Mouse (Mus musculus): ENCODE measurements at regions not wholly inside any gene's neighbourhood (a gene's known extent, or its start where the extent isn't known, plus 50 kb on each side); places are given as distances from the start of the nearest gene placed in this dataset.

DNA sequence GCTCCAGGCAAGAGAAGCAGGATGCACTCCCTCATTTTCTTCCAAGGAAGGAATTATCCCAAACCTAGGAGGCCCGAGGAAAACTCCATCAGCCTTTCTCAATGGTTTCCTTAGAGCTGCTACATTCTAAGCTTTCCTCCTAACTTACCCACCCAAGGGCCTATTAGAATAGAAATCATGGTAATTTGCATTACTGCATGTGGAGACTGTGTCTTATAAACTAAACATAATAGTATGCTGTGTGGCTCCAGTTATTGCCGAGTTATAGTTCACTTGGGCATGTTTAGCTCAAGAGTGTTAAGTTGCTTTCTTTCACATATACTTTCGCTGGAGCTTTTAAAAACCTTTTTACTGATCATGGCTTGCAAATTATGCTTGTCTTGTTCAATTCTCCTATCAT lies 191.5 kb downstream of the Inhba start:
- TF ChIP-seq POLR2A (IDR thresholded peaks at IDR 0.05; ENCODE audit: control insufficient read depth, extremely low read depth, insufficient read depth, low read length, poor library complexity) (no peak), CTCF (IDR thresholded peaks at IDR 0.05; ENCODE audit: borderline replicate concordance, control insufficient read depth, extremely low read depth, insufficient read depth, low read length, poor library complexity) (no peak)
- no peaks in the 10 kb centered on the region for H3K27me3 ChIP-seq (ENCODE audit: control insufficient read depth, insufficient read depth, low read length)
- H3K4me1 ChIP-seq (replicated peaks; ENCODE audit: control insufficient read depth, insufficient read depth, low read length), result no peaks in the 10 kb centered on the region
- no peak for DNase-seq
- no peak overlapping the region for H3K27ac ChIP-seq (ENCODE audit: control insufficient read depth, insufficient read depth, low read length)
- WGBS, result 93% methylated on average over 3 of the region's 3 CpGs
- H3K4me3 ChIP-seq (ENCODE audit: control insufficient read depth, insufficient read depth, low read length), result no peak overlapping the region
- no peaks in the 10 kb centered on the region for H3K36me3 ChIP-seq (ENCODE audit: control insufficient read depth, insufficient read depth, low read length)

DNA sequence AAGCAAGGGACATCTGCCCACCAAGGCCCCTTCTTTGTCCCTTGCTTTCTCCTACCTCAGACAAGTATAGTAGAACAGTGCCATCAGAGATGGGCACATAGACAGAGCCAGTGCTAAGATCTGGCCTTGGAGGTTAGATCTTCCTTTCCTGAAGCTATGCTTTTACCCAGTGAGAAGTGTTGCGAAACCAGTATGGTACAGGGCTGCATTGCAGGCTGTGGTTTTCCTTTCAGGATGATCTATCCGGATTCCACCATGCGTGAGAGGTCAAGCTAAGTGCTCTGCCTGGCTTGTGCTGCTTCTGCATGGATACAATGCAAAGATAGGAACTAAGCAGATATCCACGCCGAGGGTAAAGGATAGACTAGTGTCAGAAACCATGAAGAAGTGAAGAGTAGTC lies 192.4 kb downstream of the Inhba start:
- DNase-seq, result no peak
- H3K27ac ChIP-seq (ENCODE audit: control insufficient read depth, insufficient read depth, low read length), result no peak overlapping the region
- H3K4me1 ChIP-seq (replicated peaks; ENCODE audit: control insufficient read depth, insufficient read depth, low read length), result no peaks in the 10 kb centered on the region
- H3K4me3 ChIP-seq (ENCODE audit: control insufficient read depth, insufficient read depth, low read length), result no peak overlapping the region
- H3K36me3 ChIP-seq (ENCODE audit: control insufficient read depth, insufficient read depth, low read length), result no peaks in the 10 kb centered on the region
- TF ChIP-seq POLR2A (IDR thresholded peaks at IDR 0.05; ENCODE audit: control insufficient read depth, extremely low read depth, insufficient read depth, low read length, poor library complexity) (no peak), CTCF (IDR thresholded peaks at IDR 0.05; ENCODE audit: borderline replicate concordance, control insufficient read depth, extremely low read depth, insufficient read depth, low read length, poor library complexity) (no peak)
- 93% methylated on average over 5 of the region's 5 CpGs for WGBS
- H3K27me3 ChIP-seq (ENCODE audit: control insufficient read depth, insufficient read depth, low read length), result no peaks in the 10 kb centered on the region

DNA sequence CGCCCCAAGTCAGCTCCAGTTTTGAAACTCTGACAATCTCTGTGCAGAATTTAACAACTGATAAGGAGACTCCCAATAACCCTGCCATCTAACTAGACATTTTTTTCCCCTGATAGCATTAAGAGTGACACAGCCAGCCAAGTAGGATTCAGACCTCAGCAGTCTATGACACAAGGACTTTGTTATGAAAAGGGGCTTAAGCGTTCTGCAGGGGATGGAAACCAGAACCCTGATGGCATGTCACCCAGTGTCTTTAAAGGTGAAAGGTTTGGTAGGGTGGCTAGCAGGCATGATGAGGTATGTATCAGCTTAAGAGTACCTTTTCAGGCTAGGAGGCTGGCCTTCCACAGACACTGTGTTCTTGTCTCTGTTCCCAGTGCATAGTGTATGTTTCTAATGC lies 199.8 kb downstream of the Inhba start:
- 97% methylated on average over 2 of the region's 2 CpGs for WGBS
- H3K4me1 ChIP-seq (replicated peaks; ENCODE audit: control insufficient read depth, insufficient read depth, low read length), result no peaks in the 10 kb centered on the region
- no peak overlapping the region for H3K4me3 ChIP-seq (ENCODE audit: control insufficient read depth, insufficient read depth, low read length)
- TF ChIP-seq CTCF (IDR thresholded peaks at IDR 0.05; ENCODE audit: borderline replicate concordance, control insufficient read depth, extremely low read depth, insufficient read depth, low read length, poor library complexity) (no peak), POLR2A (IDR thresholded peaks at IDR 0.05; ENCODE audit: control insufficient read depth, extremely low read depth, insufficient read depth, low read length, poor library complexity) (no peak)
- H3K27ac ChIP-seq (ENCODE audit: control insufficient read depth, insufficient read depth, low read length), result no peak overlapping the region
- no peak for DNase-seq
- no peaks in the 10 kb centered on the region for H3K36me3 ChIP-seq (ENCODE audit: control insufficient read depth, insufficient read depth, low read length)
- H3K27me3 ChIP-seq (ENCODE audit: control insufficient read depth, insufficient read depth, low read length), result no peaks in the 10 kb centered on the region

DNA sequence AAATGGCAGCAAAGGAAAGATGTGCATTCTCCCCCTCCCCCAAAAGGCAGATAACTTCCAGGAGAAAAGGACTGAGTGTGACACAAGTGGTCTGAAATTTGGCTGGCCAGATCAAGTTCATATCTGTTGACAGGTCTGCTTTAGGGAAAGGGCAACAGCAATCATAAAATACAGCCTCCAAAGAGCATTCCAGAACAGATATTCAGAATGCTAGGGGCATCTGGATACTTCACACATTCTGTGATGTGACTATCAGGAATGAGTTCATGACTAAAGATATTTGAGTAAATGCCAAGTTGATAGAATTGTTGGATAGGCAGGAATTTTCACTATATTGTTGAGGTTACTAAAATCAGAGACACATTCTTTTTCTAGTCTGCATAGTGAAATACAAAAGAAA lies 208.2 kb downstream of the Inhba start:
- no peaks in the 10 kb centered on the region for H3K27me3 ChIP-seq (ENCODE audit: control insufficient read depth, insufficient read depth, low read length)
- H3K4me3 ChIP-seq (ENCODE audit: control insufficient read depth, insufficient read depth, low read length), result no peak overlapping the region
- no peak for TF ChIP-seq POLR2A (IDR thresholded peaks at IDR 0.05; ENCODE audit: control insufficient read depth, extremely low read depth, insufficient read depth, low read length, poor library complexity)
- TF ChIP-seq CTCF (IDR thresholded peaks at IDR 0.05; ENCODE audit: borderline replicate concordance, control insufficient read depth, extremely low read depth, insufficient read depth, low read length, poor library complexity), result no peak
- no peak for DNase-seq
- no peaks in the 10 kb centered on the region for H3K4me1 ChIP-seq (replicated peaks; ENCODE audit: control insufficient read depth, insufficient read depth, low read length)
- no peaks in the 10 kb centered on the region for H3K36me3 ChIP-seq (ENCODE audit: control insufficient read depth, insufficient read depth, low read length)
- H3K27ac ChIP-seq (ENCODE audit: control insufficient read depth, insufficient read depth, low read length), result no peak overlapping the region

DNA sequence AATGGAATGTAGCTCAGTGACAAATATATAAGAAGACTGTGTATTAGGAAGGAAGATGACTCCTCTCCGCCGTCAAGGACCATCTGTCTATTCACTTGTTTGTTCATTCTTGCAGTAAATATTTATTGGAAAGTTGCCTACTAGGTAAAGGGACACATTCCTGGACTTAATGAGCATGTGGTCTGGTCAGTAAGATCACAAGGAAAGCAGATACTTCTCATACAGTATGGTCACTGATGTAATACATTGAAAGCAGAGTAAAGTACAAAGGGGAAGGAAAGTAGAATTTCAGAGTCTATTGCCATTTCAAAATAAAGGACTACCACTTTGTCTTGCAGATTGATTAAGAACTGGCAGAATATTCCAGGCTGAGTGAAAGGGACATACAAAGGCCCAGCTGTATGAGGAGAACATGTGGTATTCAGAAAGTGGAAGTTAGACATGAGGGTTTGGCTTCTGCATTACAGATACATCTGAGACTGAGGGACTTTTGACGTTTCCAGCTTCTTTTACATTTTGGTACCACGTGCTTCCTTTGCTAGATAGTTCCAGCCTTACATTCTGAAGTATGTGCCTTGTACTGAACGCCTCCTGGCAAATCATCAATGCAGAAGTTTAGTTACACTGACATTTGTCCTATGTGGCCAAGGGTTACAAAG lies 211.4 kb downstream of the Inhba start:
- H3K4me1 ChIP-seq (replicated peaks; ENCODE audit: control insufficient read depth, insufficient read depth, low read length), result no peaks in the 10 kb centered on the region
- no peak overlapping the region for H3K4me3 ChIP-seq (ENCODE audit: control insufficient read depth, insufficient read depth, low read length)
- TF ChIP-seq CTCF (IDR thresholded peaks at IDR 0.05; ENCODE audit: borderline replicate concordance, control insufficient read depth, extremely low read depth, insufficient read depth, low read length, poor library complexity) (no peak), POLR2A (IDR thresholded peaks at IDR 0.05; ENCODE audit: control insufficient read depth, extremely low read depth, insufficient read depth, low read length, poor library complexity) (no peak)
- no peak overlapping the region for H3K27ac ChIP-seq (ENCODE audit: control insufficient read depth, insufficient read depth, low read length)
- whole genome bisulfite sequencing, result 42% methylated on average over 5 of the region's 5 CpGs
- no peaks in the 10 kb centered on the region for H3K27me3 ChIP-seq (ENCODE audit: control insufficient read depth, insufficient read depth, low read length)
- H3K36me3 ChIP-seq (ENCODE audit: control insufficient read depth, insufficient read depth, low read length), result no peaks in the 10 kb centered on the region
- no peak for DNase-seq

DNA sequence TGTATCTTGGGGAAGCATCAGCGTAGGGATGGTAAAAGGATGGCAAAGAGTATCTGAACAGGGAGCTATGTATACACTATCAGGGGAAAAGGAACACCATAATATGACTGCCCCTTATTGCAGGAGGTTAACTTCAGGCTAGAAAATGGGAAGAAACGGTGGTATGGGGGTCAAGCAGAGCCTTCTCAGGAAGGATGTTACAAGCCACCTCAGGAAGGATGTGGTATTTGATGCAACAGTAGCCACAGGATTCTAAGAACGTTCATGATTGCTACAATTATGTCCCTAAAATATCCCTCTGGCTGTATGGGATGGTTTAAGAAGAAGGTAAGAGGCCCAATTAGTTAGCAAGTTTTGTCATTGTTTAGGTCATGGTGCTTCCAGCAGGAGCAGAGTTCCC lies 249.5 kb downstream of the Inhba start:
- TF ChIP-seq CTCF (IDR thresholded peaks at IDR 0.05; ENCODE audit: borderline replicate concordance, control insufficient read depth, extremely low read depth, insufficient read depth, low read length, poor library complexity) (no peak), POLR2A (IDR thresholded peaks at IDR 0.05; ENCODE audit: control insufficient read depth, extremely low read depth, insufficient read depth, low read length, poor library complexity) (no peak)
- H3K27me3 ChIP-seq (ENCODE audit: control insufficient read depth, insufficient read depth, low read length), result no peaks in the 10 kb centered on the region
- 11% methylated on average over 3 of the region's 3 CpGs for WGBS

DNA sequence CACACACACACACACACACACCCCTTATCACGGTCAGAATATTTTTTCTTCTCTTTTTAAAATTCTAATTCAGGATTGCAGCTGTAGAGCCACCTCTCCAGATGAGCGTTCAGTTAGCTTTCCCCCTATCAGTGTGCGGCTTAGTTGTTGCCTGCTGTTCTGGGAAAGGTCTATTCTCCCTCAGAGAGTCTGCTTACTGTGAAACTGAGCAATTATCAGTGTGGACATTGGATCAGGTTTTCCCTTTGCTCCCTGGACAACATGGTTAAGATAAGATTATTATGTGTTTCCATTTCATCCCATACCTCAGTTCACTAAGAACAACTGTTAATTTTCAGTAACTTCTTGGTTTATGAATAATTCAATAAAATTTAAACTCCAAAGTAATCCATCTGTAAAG lies 268.3 kb downstream of the Inhba start:
- Histone ChIP-seq H3K27me3 (ENCODE audit: control insufficient read depth, insufficient read depth, low read length) (no peaks in the 10 kb centered on the region), H3K4me3 (ENCODE audit: control insufficient read depth, insufficient read depth, low read length) (no peak overlapping the region), H3K36me3 (ENCODE audit: control insufficient read depth, insufficient read depth, low read length) (no peaks in the 10 kb centered on the region), H3K27ac (ENCODE audit: control insufficient read depth, insufficient read depth, low read length) (no peak overlapping the region), H3K4me1 (replicated peaks; ENCODE audit: control insufficient read depth, insufficient read depth, low read length) (no peaks in the 10 kb centered on the region)
- 93% methylated on average over 3 of the region's 3 CpGs for WGBS
- TF ChIP-seq POLR2A (IDR thresholded peaks at IDR 0.05; ENCODE audit: control insufficient read depth, extremely low read depth, insufficient read depth, low read length, poor library complexity), result no peak
- no peak for TF ChIP-seq CTCF (IDR thresholded peaks at IDR 0.05; ENCODE audit: borderline replicate concordance, control insufficient read depth, extremely low read depth, insufficient read depth, low read length, poor library complexity)
- DNase-seq, result no peak

More for the DNA sequence above, 249.5 kb downstream of the Inhba start:
- Histone ChIP-seq H3K36me3 (ENCODE audit: control insufficient read depth, insufficient read depth, low read length) (no peaks in the 10 kb centered on the region), H3K4me3 (ENCODE audit: control insufficient read depth, insufficient read depth, low read length) (no peak overlapping the region), H3K4me1 (replicated peaks; ENCODE audit: control insufficient read depth, insufficient read depth, low read length) (no peaks in the 10 kb centered on the region), H3K27ac (ENCODE audit: control insufficient read depth, insufficient read depth, low read length) (no peak overlapping the region)
- DNase-seq, result no peak

All from thymus, adult 2 months (tissue).